Mouse (Mus musculus) granulocyte monocyte progenitor cell, adult 5-6 weeks (primary cell): ENCODE results near the gene Shf. TPM values are rescaled to one million over a fixed set of nuclear protein-coding genes. Genes with fewer than 3 reads are reported as not detected.
"Not testable (repeated sequence)": the region's sequence is repeated elsewhere in the genome, so short reads cannot be mapped to it uniquely, and the experiment has no call there.

ENCODE experiments used
- ATAC-seq: replicated peaks from 2 replicates; pipeline ENCODE4 v1.8.0; 2016; ENCODE audit warnings: mild to moderate bottlenecking, moderate TSS enrichment, inconsistent platforms; ENCODE audit not compliant: poor library complexity, severe bottlenecking
- total RNA-seq, 2 experiments: library from RNA; stranded (forward) in 1 of 2; stranded (reverse) in 1 of 2; fragments of 200-712, 200-1000 nt in 1 of 2; fragments of >200 nt in 1 of 2; fragmentation: Nextera tagmentation in 1 of 2; gene quantifications; 2 replicates each; pipeline ENCODE4 v1.2.3; 2014 to 2017

Gene Shf
- 2.0 and 6.4 TPM in 2 replicates for total RNA-seq (2014; fragmentation: Nextera tagmentation)
- total RNA-seq (2017): 1.9 and 3.8 TPM in 2 replicates

DNA sequence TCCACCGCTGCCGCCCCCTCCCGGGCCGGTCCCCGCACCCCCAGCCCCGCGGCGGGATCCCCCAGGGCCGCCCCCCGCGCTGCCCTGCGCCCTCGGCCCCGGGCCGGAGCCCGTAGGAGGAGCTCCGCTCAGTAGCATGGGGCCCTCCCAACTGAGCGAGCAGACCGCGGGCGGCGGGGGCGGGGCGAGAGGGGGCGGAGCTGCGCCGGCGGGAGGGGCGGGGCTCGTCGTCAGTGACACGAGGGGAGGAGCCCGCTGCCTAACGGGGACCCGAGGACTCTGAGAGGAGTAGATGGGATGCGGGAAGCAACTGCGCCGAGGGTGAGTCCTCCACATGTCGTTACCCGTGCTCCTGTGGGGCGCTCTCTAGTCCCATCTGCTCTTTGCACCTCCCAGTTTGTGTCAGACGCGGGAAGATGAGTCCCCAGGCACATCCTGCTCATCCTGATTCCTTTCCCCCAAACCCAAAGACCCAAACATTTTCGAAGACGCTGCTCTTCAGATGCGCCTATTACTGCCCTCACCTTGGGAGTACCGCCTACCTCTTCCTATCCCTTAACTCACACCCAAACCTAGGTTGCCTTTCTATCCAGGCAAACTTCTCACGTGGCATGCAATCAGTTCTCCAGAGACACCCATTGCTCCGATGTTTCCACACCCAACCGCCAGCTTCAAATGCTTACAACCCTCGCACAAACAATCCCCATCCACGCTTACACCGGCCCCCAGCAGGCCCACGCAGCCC is at the start of gene Shf:
TSS of gene Shf (minus strand) at position 168 of the 745 bp plus-strand sequence.
- ATAC-seq: peak; percentile 82

DNA sequence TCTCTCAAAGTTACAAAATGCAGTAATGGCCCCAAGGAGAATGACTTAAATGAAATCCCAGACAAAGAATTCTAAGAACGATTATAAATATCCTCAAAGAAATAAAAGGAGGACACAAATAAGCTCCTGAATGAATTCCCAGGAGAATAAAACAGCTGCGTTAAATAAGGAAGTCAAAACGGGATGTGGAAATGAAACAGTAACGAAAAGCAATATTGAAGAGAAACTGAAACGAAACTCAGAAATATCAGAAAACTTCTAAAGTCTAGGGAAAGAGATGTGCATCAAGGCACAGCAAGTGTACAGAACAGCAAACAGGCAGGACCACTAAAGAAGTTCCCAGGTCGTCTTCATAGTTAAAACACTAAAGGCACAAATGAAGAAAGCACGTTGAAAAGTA is 40.0 kb upstream of the Shf start:
- peak; percentile 69 for ATAC-seq

- peak; percentile 89 for ATAC-seq
These were observed 38.6 kb upstream of the Shf start for GRCm38 (mm10) chr2:122407607-122408006.

- no peak for ATAC-seq
These were observed 27.2 kb upstream of the Shf start for GRCm38 (mm10) chr2:122396150-122396549.

DNA sequence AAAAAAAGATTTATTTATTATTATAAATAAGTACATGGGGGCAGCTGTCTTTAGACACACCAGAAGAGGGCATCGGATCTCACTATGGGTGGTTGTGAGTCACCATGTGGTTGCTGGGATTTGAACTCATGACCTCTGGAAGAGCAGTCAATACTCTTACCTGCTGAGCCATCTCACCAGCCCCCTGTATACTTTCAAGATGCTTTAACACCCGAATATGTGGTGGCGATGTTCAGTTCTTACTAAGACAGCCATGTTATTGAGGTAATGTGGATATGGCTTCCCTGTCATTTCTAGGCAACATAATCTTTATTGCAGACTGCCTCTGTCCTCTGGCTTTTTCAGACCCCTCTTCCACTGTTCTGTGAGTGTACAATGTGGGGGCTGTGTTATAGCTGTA is 18.2 kb upstream of the Shf start:
- not testable (repeated sequence) for ATAC-seq

DNA sequence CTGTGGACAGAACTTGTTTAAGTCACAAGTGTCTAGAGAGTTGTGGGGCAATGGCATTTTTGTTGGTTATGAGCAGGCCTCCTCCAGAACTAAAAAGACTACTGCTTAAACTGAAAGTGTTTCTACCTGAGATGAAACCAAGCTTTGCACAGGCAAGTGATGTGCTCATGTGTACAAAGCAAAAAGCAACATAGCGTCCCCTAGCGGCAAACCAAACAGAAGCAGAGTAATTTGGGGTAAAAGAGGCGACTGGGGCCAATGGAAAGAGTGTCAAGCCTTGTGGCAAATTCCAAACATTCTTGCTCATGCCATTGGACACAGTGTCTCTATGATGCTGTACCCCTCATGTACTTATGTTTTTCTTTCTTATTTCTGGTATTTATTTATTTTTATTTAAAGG is 16.1 kb upstream of the Shf start:
- ATAC-seq: no peak

DNA sequence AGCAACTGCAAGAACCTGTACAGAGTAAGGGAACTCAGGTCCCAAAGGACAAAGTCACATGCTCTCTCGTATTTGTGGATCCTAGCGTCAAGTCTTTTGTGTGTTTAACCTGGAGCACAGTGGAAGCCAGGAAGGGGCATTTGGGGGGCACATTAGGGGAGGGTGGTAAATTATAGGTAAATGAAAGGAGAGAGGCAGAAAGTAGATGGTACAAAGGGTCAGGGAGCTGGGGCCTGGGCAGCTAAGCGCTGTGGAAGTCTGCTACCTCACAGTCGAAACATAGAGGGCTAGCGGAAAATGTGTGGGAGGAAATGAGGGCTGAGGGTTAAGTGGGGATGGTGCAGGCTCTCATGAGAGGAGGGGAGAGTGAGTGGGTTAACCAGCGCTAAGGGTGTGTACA is 13.2 kb upstream of the Shf start:
- ATAC-seq: no peak

- peak; percentile 52 for ATAC-seq
These were observed 12.6 kb upstream of the Shf start for GRCm38 (mm10) chr2:122381329-122382103.

- peak; percentile 16; the same call in 1 of the 2 replicates for ATAC-seq
These were observed 11.9 kb upstream of the Shf start for GRCm38 (mm10) chr2:122380768-122381311.

DNA sequence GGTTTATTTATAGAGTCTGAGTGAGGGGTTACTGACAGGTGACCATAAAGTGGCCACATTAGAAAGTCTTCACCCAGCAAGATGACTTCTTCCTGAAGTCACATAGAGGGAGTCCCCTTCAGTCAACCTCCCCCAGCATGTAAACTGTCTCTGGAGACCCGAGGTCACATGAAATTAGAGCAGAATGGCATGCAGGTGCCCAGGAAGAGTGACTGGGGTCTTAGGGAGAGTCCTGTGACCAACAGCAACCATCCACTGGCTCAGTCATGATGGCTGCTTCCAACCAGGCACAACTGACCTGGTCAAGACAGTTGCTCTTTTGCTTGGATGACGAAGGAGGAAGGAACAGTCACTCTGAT is 10.3 kb upstream of the Shf start:
- no peak for ATAC-seq

DNA sequence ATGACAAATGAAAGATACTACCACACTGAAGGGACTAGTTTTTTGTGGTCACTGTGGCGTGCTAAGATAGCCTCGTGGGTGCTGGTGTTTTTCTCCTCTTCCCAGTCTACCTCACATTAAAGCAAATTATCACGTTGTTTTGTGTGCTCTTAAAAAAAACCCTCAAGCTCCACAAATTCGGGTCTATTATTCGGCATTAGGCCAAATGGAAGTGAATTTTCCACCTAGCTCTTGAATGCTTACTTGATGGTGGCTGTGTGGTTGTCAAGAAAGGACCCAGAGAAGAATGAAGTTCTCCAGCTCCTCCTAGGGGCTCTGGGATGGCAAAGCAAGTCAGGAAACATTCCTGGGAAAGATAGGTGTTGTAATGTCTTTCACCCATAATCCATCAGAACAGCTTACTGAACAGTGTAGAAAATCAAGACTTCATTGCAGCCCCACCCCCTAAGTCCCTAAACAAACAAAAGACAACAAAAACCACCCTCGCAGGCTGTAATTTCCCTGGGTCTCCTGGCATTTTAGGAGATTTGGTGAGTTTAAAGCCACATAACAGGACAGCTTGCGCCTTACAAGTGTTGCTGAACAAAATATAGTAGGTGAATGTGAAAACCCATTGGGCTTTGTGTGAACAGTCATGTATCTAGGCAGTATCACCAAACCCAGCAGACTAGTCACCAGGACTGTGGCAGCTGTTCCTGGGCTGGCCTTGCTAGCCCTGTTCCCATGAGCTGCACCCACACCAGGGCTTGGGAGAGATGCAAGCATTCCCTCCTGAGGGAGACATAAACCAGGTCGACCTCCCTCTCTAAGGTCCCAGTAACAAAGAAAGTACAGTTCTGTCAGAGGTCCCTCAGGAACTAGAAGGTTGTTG is 9.7 kb upstream of the Shf start:
- no peak for ATAC-seq

GRCm38 (mm10) chr2:122377751-122378246 is 8.8 kb upstream of the Shf start:
- ATAC-seq: peak; percentile 23

GRCm38 (mm10) chr2:122377215-122377674 is 8.3 kb upstream of the Shf start:
- ATAC-seq: peak; percentile 55

DNA sequence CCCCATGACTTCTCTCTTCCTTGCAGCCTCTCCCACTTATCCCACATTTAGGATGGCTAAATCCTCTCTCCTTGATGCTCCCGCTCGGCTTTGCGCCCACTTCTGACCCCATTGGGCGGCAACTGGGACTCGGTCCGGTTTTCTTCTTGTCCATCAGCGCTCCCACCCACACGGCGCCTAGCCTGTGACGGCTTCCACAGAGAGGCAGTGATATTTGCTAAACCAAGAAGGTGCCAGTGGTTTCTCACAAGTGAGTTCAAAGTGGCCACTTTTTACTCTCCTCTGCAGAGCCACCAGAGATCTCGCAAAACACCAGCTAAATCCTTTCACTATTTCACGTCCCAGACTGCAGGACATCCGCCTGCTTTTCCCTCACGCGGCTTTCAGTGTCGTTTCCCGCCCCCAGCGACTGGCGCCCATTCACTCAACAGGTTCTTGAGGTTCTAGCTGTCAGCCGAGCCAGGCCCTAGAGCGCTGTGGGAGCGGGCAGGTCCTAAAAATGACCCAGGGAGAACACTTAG is 7.1 kb upstream of the Shf start:
- no peak for ATAC-seq

GRCm38 (mm10) chr2:122375391-122375991 is 6.5 kb upstream of the Shf start:
- ATAC-seq: peak; percentile 67

DNA sequence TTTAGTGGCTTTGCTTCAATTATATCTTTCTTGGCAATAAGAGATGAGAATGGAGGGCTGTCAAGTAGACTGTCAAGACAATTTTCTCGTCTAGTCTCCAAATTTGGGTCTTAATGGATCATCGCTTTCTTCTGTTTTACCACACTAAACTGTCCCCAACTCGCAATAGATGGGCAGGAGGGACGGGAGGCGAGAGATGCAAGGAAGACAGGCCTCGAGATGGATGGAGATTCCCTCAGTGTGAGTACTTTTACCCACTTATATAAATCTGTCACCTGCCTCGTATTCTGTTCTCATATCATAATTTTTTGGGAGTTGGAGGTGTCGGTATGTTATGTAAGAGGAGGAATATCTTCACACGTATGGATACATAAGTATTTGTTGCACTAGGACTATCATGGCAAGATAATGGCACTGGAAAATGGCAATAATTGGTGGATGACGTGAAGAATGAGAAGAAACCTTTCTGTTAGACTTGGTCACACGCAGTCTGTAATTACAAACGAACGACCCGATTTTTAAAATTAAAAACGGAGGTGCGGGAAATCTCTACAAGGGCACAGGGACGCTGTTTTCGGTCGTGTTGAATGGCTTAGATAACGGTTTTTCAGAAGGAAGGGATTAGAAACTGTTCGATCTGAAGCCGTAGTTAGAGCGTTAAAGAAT is 5.8 kb upstream of the Shf start:
- ATAC-seq: no peak

DNA sequence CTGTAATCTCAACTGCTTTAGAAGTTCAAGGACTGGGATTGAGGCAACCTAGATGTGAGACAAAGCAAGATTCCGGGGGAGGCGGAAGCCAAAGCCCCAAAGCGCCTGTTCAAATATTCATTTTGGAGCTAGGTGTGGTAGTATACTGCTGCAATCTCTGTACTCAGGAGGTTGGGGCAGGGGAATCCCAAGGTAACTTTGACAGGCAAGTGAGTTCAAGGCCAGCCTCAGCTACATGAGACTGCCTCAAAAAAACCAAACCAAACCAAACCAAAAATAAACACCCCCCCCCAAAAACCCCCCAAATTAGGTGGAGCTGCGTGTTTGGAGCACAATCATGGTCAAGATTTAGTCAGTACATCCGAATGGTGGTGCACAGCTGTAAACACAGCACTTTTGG is 5.0 kb upstream of the Shf start:
- ATAC-seq: no peak

- no peak for ATAC-seq
These were observed 3.6 kb upstream of the Shf start for GRCm38 (mm10) chr2:122372541-122372940.

GRCm38 (mm10) chr2:122372067-122372466 is 3.1 kb upstream of the Shf start:
- ATAC-seq: no peak
